Mouse (Mus musculus) right cerebral cortex, postnatal 25 days (tissue): ENCODE measurements around the gene Btbd35f29.
"Not testable (repeated sequence)": the region's sequence is repeated elsewhere in the genome, so short reads cannot be mapped to it uniquely, and the experiment has no call there.

ENCODE experiments used
- DNase-seq: peaks from one replicate; pipeline ENCODE4 v3.0.0; 2022

Btbd35f29 gene

GRCm38 (mm10) chrX:31117374-31117773 lies at the start of gene Btbd35f29:
Gene Btbd35f29 (plus strand): TSS chrX:31117674.
- DNase-seq: not testable (repeated sequence)

- not testable (repeated sequence) for DNase-seq
Observed at GRCm38 (mm10) chrX:31141416-31141815, 23.9 kb downstream of the Btbd35f29 start.

- DNase-seq: not testable (repeated sequence)
Observed at GRCm38 (mm10) chrX:31145144-31145543, 27.7 kb downstream of the Btbd35f29 start.

- not testable (repeated sequence) for DNase-seq
Observed at GRCm38 (mm10) chrX:31145835-31146234, 28.4 kb downstream of the Btbd35f29 start.

- not testable (repeated sequence) for DNase-seq
Observed at GRCm38 (mm10) chrX:31158534-31159085, 41.1 kb downstream of the Btbd35f29 start.

GRCm38 (mm10) chrX:31159450-31160322 lies 42.2 kb downstream of the Btbd35f29 start:
- not testable (repeated sequence) for DNase-seq

GRCm38 (mm10) chrX:31160554-31160953 lies 43.1 kb downstream of the Btbd35f29 start:
- DNase-seq: not testable (repeated sequence)

GRCm38 (mm10) chrX:31162638-31163037 lies 45.2 kb downstream of the Btbd35f29 start:
- DNase-seq: not testable (repeated sequence)

GRCm38 (mm10) chrX:31165193-31165592 lies 47.7 kb downstream of the Btbd35f29 start:
- DNase-seq: not testable (repeated sequence)
